Mouse (Mus musculus): ENCODE data around the gene Sdad1. TPM values are rescaled to one million over a fixed set of nuclear protein-coding genes. Genes with fewer than 3 reads are reported as not detected.

Gene Sdad1
- total RNA-seq, 2 experiments from 2014 or later, result 13.4 to 18.1 TPM

DNA sequence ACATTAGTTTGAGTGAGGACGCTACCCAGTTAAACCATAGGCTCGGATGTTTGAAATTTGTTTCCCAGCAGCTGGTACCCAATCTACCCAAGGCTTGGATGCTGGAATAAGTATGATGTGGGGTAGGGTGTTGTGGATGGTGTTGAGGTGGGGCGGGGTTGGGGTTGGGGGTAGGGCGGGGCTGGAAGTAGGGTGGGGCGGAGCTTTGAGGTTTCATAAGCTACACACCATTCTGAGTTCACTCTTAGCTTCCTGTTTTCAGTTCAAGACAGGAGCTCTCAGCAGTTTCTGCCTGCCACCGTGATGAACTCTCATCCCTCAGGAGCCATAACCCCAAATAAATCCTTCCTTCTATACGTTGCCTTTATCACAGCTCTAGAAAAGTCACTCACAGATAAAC, 7.8 kb upstream of the Sdad1 start:
- no peak for DNase-seq
- intact Hi-C loops (cut with DNase I), result no loop called here

DNA sequence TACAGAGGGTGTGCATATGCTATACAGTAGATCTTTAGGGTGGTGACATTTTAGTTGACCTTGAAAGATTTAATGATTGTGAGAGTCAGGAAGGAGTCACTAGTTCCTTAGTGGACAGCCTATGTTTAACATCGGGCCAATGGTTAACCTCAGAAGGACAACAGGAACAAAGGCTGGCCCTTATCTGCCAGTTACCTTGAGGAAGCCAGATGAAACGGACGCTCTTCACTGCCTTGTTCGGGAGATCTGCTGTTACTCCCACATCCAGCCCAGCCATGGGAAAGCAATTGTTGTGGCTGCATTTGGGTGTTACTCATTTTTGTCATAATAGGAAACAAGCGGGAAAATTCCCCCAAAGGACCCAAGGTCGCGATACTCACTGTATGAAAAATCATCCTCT, 3.5 kb upstream of the Sdad1 start:
- intact Hi-C loops (cut with DNase I), result loop anchor here (1.0 to 5.0 kb wide), 2 partner anchors 68 to 84 kb away; no protein-coding TSS in a partner anchor
- no peak for DNase-seq

DNA sequence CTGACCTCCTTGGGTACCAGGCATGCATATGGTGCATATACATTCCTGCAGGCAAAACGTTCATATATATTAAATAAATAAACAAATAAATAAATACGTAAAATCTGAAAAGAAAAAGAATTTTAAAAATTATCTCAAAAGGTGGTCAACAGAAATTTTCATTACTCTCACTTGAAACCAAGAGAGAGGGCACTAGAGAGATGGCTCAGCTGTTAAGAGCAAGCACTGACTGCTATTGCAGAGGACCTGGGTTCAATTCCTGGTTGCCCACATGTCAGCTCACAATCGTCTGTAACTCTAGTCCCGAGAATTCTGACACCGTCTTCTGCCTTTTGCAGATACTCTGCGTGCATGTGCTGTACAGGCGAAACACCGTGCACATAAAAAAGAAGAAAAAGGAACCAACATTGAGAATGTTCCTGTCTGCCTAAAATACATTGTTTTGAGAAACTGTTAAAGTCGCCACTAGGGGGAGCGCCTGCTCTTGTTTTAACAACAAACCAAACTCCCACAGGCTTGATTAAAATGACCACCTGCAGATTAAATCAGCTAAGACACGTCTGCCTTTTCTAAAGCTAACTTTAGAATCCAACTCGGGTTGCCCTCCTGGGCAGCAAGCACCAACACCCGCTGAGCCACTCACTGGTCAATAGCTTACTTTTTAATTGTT, 1.9 kb upstream of the Sdad1 start:
- peak; percentile 67 to 78 for DNase-seq
- intact Hi-C loops (cut with DNase I), result loop anchor here (5.0 kb wide), 1 partner anchor 85 kb away; no protein-coding TSS in a partner anchor

DNA sequence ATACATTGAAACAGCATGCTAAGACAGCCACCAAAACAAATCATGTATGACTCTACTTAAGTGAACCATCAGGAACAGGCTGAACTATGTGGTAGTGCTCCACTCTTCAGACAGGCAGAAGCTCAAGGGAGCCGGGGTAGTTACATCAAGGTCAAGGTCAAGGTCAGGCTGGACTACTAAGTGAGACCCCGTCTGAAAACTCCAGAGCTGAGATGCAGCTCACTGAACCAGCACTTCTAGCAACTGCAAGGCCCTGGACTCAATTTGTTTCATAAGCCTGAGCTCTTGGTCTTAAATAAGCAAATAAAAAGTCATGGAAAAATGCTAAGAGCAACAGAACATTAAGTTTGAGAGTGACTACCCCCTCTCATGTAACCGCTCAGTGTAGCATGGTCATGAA, 6.0 kb downstream of the Sdad1 start:
- no peak for DNase-seq
- intact Hi-C loops (cut with DNase I), result no loop called here

DNA sequence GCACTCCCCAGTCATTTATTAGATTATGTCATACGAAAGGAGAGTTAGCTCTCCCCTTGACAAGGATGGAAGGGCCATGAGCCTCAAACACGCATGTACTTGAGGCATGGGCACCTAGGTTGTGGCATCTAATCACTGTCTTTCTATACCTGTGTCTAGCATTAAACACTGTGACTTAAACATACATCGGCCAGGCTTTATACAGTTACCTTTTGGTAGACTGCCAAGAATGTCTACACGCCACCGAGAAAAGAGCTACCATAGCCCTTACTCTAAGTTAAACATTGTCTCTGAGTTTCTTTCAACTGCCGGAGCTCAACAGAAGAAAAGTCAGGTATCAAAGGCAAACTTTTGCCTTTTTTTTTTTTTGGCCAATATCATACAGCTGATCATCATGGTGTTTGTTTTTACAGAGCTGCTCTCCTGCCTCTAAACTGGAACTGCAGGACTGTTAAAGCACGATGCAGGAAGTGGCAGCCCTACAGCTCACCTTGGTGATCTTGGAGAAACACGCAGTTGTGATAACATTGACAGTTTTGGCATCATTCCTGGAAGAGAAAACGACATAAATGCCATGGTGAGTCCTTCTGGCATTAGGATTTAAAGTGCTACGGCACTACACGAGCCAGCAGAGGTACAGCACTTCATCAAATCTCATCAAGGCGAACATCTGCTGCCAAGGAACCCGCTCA, 8.0 kb downstream of the Sdad1 start:
- no peak for DNase-seq
- intact Hi-C loops (cut with DNase I), result no loop called here

DNA sequence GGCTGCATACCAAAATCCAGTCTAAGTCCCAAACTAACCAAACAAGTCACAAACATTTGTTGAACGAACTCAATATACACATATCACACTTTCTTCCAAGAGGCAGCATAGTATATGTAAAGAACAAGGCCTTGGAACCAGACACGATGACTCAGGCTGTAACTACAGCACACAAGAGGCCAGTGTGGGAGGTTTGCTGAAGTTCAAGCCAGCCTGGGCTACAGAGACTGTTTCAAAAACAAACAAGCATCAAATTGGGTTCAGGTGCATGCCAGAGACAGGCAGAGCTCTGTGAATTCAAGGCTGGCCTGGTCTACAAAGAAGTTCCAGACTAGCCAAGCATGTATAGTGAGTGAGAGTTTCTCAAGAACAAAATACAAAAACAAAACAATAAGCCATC, 15.8 kb downstream of the Sdad1 start:
- DNase-seq, result no peak
- intact Hi-C loops (cut with DNase I), result no loop called here

DNA sequence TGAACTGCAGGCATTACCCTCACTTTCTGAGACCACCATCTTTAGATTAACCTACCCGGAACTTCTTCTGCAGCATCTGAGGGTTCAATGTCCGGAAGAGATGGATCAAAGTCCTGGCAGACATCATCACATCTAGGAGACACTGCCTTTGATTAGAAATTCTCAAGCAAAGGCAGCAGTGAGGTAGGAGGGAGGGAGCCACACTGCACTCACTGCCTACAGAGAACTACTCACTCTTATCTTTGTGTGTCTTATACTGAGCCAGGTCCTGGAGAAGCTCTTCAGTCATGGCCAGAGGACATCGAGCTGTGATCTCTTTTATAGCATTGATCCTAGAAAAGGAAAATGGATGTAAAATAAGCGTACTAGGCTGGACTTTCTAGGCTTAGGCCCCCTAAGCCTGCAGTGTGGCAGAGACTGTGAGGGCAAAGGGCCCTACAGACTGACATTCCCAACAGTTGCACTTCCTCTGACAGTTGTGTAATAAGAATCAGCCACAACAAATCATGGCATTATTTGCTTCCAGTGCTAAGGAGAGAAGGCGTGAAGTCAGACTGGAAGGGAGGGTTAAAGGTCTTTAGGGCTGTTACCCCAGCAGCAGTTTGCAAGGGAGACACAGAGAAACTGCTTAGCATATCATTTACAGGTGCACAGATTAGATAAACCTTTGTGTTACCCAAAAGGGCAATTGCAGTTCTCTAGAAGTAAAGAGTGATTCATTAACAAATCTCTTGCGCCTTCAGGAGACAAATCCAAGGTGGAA, 18.4 kb downstream of the Sdad1 start:
- intact Hi-C loops (cut with DNase I), result no loop called here
- DNase-seq, result no peak

DNA sequence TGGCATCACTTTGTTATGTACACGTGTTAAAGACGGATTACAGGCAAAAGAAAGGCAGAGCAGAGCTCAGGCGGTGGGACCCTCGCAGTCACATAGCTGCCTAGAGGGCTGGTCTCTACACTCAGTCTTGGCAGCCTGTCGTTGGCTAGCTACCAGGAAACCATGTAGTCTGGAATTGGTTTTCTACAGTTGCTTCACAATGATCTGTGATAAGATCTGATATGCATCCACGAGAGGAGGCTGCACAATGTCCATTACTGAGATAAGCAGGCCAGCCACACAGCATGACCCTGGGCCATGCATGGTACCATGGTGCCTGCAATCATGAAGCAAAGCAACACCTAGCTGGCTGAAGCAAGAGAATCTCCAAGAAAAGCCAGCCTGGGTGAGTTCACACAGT, 22.4 kb downstream of the Sdad1 start:
- no peak for DNase-seq
- intact Hi-C loops (cut with DNase I), result no loop called here

DNA sequence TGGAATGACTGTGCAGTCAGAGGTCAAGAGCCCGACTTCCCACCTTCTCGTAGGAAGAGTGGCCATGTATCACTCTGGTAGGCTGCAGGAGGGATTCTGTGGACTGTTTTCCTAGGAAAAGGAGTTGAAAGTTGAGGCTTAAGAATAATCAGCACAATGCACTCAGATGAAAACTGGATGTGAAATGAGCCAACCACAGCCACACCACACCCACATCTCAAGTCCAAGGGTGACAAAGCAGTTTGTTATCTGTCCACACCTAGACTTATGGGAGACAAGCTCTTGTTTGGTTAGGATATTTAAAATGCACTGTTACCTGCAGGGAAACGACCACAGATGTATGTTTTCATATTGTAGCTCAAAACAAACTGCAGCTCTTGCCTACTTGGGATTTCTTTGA, 27.2 kb downstream of the Sdad1 start:
- no peak for DNase-seq
- intact Hi-C loops (cut with DNase I), result no loop called here

DNA sequence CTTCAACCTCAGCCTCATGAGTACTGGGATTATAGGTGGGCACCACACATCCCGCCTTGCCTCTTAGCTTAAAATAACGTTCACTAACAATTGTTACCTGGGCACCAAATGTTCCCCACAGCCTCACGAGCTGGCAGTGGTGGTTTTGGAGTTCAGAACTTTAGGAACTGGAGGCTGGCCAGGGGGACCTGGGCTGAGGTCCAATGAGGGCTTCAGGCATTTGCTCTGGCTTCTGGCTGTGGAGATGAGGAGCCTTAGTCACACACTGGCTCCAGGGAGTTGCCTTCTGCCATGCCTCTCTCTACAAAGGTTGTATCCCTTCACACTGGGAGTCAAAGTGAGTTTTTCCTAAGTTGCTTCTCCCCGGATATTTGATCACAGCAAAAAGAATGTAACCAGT, 27.7 kb downstream of the Sdad1 start:
- DNase-seq, result peak in 1 of 2 experiments; percentile 25

DNA sequence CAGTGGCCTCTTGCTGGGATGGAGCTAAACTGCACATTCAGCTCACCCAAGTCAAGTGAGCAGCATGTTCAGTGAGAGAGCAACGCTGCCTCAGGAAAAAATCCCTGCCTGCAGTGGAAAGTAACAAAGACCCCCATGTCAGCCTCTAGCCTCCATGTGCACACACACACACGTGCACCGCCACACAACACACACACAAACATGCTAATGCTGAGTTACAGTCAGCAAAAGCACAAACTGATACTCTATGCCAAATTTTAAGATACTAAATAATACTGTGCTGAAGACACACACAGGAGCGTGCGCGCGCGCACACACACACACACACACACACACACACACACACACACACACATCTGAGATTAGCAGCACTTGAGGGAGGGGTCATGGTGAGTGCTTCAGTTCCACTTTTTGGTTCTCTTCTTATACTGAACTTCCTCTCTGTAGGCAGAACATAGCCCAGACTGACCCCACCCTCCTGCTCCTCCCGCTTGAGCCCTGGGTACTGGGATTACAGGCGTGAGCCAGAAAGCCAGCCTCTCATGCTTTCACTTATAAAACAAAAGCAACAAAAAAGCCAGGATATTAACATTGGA, 31.2 kb downstream of the Sdad1 start:
- DNase-seq, result no peak
- intact Hi-C loops (cut with DNase I), result no loop called here

More for the DNA sequence above, 27.7 kb downstream of the Sdad1 start:
- intact Hi-C loops (cut with DNase I), result no loop called here

DNA sequence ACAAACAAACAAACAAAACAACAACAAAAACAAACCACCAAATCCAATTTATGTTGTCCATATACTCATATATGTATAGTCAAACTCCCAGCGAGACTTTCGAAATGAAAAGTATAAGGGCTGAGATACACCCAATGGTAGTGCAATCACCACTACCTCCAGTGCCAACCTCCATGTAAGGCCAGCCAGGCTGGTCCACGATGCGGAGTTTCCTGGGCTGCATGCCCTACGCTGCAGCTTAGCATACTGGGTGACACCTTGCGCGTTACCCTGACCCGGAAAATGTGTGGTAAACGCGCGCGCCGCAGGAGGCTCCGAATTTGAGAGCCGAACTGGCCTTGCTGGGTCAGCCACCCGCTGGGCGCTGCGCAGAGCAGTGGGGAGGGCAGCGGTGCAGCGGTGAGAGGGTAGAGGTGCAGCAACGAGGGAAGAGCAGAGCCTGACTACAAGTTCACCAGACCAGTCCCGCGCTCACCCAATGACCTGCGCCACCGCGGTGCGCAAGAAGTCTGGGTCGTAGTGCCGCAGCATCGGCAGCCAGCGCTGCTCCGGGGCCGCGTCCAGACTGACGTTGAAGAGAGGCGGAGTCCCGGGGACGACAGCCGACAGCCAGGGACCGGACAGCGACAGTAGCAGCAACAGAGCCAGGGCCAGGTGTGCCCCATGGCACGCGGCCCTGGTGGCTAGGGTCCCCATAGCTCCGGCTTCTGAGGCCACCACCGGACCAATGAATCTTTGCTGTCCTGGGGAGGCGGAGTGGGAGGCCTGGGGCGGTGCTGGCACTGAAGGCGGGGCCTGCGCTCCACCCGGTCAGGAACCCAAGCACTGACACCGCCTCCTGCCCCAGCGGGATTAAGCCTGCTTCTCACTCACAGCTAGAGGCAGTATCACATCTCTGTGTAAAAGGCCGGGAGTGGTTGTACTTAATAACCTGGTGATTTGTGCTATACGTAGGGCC, 32.6 kb downstream of the Sdad1 start, which contains the start of gene Naaa:
TSS of gene Naaa (minus strand) at position 734 of the 958 bp plus-strand sequence.
- intact Hi-C loops (cut with DNase I), result no loop called here
- peak; percentile 83 to 86 for DNase-seq

DNA sequence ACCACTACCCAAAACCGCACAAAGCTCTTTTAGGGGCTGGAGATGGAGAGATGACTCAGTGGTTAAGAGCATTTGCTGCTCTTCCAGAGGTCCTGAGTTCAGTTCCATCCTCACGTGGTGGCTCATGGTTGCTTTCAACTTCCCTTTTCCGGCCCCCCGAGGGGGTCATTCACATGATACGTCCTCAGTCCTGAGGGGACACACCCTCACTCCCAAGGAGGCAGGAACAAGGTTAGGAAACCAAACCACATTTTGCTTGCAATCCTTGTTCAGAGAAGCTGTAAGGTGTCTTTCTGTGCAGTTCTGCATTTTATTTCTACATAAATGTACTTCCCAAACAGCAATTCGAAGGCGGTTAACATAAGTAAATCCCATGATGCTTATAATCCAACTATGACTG, 39.8 kb downstream of the Sdad1 start:
- no peak for DNase-seq
- intact Hi-C loops (cut with DNase I), result no loop called here

DNA sequence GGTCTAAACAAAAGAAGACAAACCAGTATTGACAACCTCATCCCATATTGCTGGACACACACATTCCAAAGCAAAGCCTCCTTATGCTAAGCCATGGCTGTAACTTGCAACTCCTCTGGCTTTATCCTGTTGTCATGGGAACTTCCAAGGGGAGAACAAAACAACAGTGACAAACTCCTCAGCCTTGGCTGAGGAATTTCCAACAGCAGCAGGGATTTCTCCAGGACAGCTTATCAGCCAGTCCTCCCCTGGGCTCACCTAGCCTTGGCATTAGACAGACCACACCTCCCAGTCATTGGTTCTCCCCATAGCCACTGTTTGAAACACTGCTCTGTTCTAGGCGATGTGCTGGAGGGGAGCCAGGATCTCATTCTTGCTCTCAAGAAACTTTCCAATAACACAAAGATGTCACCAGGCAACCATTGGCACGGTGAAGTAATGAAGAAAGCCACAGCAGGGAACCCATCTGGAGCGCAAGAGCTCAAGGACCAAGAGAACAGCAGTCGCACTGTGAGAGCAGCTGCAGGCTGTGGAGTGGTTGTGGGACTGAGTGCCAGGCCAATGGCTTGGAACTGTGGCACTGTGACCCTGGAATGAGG, 46.4 kb downstream of the Sdad1 start:
- intact Hi-C loops (cut with DNase I), result no loop called here
- no peak for DNase-seq

DNA sequence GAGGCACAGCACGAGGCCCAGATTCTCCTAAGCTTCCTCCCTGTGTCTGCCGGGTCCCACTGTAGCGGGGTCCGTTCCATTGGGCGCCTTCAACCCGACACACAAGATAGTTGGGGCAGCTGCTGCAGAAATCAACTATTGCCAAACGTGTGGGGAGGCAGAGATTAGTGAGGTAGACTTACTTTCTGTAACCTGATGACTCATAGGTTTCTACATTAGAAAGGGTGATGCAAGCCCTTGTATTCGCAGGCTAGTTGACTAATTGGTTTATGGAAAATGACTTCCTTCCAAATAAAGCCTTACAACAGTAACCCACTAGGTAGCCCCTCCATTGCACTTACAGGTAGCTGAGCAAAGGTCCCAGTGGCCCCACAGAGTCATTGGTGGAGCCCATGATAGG, 47.6 kb downstream of the Sdad1 start:
- no peak for DNase-seq
- intact Hi-C loops (cut with DNase I), result no loop called here

DNA sequence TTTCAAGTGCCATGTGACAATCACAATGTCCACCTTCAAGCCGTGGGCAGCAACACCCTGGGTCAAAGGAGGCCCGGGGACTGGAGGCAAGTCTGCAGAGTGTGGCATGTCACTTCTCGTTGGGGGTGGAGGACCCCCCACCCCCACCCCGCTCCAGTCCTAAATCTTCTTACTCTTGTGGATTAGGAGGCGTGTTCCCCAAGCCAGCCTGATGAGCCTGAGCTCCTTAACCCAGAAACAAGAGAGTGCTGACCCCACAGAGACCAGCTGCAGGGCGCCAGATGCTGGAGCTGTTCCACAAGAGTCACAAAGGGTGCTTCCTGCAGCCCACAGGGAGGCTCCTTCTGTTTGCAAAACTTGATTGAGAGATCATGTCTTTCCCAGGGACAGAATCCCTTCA, 54.1 kb downstream of the Sdad1 start, which contains the start of gene Ppef2:
TSS of gene Ppef2 (minus strand) at position 61 of the 400 bp plus-strand sequence.
- intact Hi-C loops (cut with DNase I), result no loop called here
- DNase-seq, result no peak

DNA sequence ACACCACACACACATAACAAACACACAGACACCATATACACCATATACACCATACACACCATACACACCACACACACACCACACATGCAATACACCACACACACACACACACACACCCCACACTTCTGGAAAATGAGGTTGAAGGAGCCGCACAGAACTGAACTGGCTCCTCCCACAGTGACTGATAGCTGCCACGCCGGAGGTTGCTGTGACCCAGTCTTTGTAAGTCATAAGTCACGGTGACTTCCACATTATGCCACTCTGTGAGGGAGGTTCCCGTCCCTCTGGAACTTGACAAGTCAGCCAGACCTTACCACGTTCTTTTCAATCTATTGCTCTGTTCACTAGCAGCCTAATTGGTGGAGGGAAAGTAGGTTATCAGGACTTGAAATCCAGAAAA, 55.8 kb downstream of the Sdad1 start:
- DNase-seq, result no peak
- intact Hi-C loops (cut with DNase I), result no loop called here

DNA sequence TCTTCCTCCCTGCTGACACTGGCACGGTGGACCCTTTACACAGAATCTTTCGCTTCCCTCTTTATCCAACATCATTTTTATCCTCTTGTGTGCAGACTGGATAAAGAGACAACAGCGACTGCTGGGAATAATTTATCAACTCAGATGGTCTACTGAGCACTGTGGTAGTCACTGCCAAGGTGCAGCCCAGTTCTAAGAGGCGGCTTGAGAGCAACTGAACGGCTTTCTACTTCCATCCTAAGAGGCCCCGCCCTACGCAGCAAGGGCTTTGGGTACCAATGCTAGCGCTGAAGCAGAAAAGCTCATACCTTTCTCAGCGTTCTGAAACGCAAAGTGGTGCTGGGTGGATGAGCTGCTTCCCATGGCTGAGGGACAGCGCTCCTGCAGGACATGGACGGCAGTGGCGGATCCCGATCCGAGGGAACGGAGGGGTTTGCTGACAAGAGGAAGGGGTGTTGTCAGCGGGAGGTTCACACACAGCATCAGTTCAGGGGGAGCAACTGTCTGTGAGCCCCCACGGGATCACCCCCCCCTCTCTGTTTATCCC, 57.4 kb downstream of the Sdad1 start:
- DNase-seq, result no peak
- intact Hi-C loops (cut with DNase I), result no loop called here

DNA sequence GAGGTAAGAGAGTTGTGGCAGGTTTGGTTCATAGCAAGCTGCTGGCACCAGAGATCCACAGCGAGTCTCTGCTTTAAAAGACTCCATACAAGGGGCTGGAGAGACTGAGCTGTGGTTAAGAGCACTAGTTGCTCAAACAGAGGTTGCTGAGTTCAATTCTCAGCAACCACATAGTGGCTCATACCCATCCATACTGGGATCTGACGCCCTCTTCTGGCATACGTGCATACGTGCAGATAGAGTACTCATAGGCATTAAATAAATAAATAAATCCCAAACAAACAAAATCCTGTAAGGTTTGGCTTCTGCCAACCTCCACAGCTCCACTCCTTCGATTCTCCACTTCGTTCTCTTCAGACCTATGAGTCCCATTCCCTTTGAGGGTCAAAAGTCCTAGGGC, 58.2 kb downstream of the Sdad1 start:
- intact Hi-C loops (cut with DNase I), result no loop called here
- no peak for DNase-seq

Data from gastrocnemius, postnatal 36 days (tissue).